Mouse (Mus musculus): ENCODE results near the gene Csnk2a1.

DNA sequence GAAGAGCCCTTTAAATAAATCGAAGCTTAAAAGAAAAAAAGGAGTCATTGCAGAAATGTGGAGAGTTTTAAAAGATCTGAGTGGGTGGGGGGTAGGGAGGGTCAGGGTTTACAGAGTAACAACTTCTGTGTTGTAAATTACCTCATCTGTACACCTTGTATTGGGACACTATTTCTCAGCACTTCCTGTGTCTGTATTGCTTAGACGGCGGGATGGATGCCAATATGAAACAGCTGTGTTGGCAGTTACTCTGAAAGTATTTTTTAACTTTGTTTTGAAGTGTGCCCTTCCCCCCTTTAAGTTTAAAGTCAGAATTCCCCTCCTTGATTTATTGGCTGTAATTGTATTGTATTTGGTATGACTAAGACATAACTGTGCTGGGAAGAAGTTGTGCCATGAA, 54.8 kb downstream of the Csnk2a1 start:
- TF ChIP-seq MEF2A (IDR thresholded peaks at IDR 0.05; ENCODE audit: extremely low read depth, insufficient replicate concordance, low read depth, low read length, poor library complexity, severe bottlenecking) (no peak), POLR2AphosphoS2 (IDR thresholded peaks at IDR 0.05; ENCODE audit: low read length) (no peak), USF1 (IDR thresholded peaks at IDR 0.05; ENCODE audit: low read depth, low read length) (no peak), HCFC1 (IDR thresholded peaks at IDR 0.05; ENCODE audit: low read depth, low read length) (no peak), CTCF (IDR thresholded peaks at IDR 0.05 in 2 of 3, conservative IDR thresholded peaks at IDR 0.05 in 1 of 3; ENCODE audit: control insufficient read depth in 1 of 3, insufficient read depth in 1 of 3, low read depth in 2 of 3, low read length in 3 of 3, poor library complexity in 1 of 3, severe bottlenecking in 1 of 3) (no peak), POLR2A (IDR thresholded peaks at IDR 0.05; ENCODE audit: control insufficient read depth in 1 of 2, insufficient read depth in 1 of 2, low read depth in 1 of 2, low read length in 2 of 2, poor library complexity in 1 of 2) (no peak), NELFE (IDR thresholded peaks at IDR 0.05; ENCODE audit: low read depth, low read length) (no peak)

Data from MEL (cell line).